Mouse (Mus musculus): ENCODE data around the gene Tmem140.

- TF ChIP-seq POLR2A (IDR thresholded peaks at IDR 0.05; ENCODE audit: borderline replicate concordance, insufficient read depth, low read length) (no peak), CTCF (IDR thresholded peaks at IDR 0.05; ENCODE audit: borderline replicate concordance, insufficient read depth, low read depth, low read length) (peak; percentile 55; the same call in 1 of the 2 replicates)
These were observed 17.0 kb downstream of the Tmem140 start for GRCm38 (mm10) chr6:34879911-34880475.
